Comparison of ENCODE assay signal across 28 mouse cellular contexts in genomic region chr13:31101051-31101450, GRCm38 (mm10).
"Had no signal": no experiment of that assay in that cellular context is flagged by ENCODE, and none has a peak within 500 bp of the region (broad histone marks: within the 10 kb centered on the region; RNA-seq: fewer than 3 reads in every experiment).

No protein-coding gene starts in this region.

- H3K4me1 ChIP-seq: embryonic facial prominence, embryonic 10.5 days; embryonic facial prominence, embryonic 12.5 days; embryonic facial prominence, embryonic 13.5 days; embryonic facial prominence, embryonic 15.5 days; forebrain, embryonic 10.5 days; forebrain, embryonic 12.5 days; forebrain, embryonic 13.5 days; forebrain, embryonic 15.5 days had no signal

- H3K36me3 ChIP-seq: embryonic facial prominence, embryonic 10.5 days; embryonic facial prominence, embryonic 12.5 days; embryonic facial prominence, embryonic 13.5 days; embryonic facial prominence, embryonic 15.5 days; forebrain, embryonic 10.5 days; forebrain, embryonic 12.5 days; forebrain, embryonic 15.5 days had no signal

- H3K4me3 ChIP-seq: embryonic facial prominence, embryonic 10.5 days; embryonic facial prominence, embryonic 12.5 days; embryonic facial prominence, embryonic 13.5 days; embryonic facial prominence, embryonic 15.5 days; erythroblast, embryonic 14.5 days; forebrain, embryonic 10.5 days; forebrain, embryonic 12.5 days; forebrain, embryonic 13.5 days; forebrain, embryonic 15.5 days; gastrocnemius, adult 2 months had no signal

- H3K27ac ChIP-seq: embryonic facial prominence, embryonic 10.5 days; embryonic facial prominence, embryonic 12.5 days; embryonic facial prominence, embryonic 13.5 days; embryonic facial prominence, embryonic 15.5 days; forebrain, embryonic 10.5 days; forebrain, embryonic 12.5 days; forebrain, embryonic 13.5 days; forebrain, embryonic 15.5 days; gastrocnemius, adult 2 months had no signal

- H3K9ac ChIP-seq: embryonic facial prominence, embryonic 12.5 days; embryonic facial prominence, embryonic 13.5 days; embryonic facial prominence, embryonic 15.5 days; forebrain, embryonic 12.5 days; forebrain, embryonic 13.5 days; forebrain, embryonic 15.5 days; forebrain, postnatal 0 days had no signal

- H3K4me2 ChIP-seq: embryonic facial prominence, embryonic 12.5 days; embryonic facial prominence, embryonic 13.5 days; embryonic facial prominence, embryonic 15.5 days; forebrain, embryonic 12.5 days; forebrain, embryonic 13.5 days; forebrain, embryonic 15.5 days had no signal

- DNase-seq: cerebellum, adult 18-20 months; cerebellum, adult 2 months; cerebellum, adult 8-10 months; cerebellum, adult 9-10 months; cerebellum, adult 9-11 months; cerebellum, postnatal 10 days; cerebellum, postnatal 14 days; cerebellum, postnatal 25 days; cerebellum, postnatal 36 days; embryo, embryonic 11 days; forebrain, postnatal 0 days; gastrocnemius, adult 2 months; gastrocnemius, postnatal 10 days; gastrocnemius, postnatal 14 days; gastrocnemius, postnatal 25 days; gastrocnemius, postnatal 36 days; heart, adult 11 months had no signal

- ATAC-seq: forebrain, embryonic 13.5 days; forebrain, embryonic 14.5 days; forebrain, embryonic 15.5 days; forebrain, embryonic 16.5 days; forebrain, postnatal 0 days had no signal

- H3K27me3 ChIP-seq: embryonic facial prominence, embryonic 12.5 days; embryonic facial prominence, embryonic 13.5 days; embryonic facial prominence, embryonic 15.5 days; forebrain, embryonic 12.5 days; forebrain, embryonic 13.5 days; forebrain, embryonic 15.5 days had no signal

- H3K9me3 ChIP-seq: embryonic facial prominence, embryonic 10.5 days; embryonic facial prominence, embryonic 12.5 days; embryonic facial prominence, embryonic 13.5 days; embryonic facial prominence, embryonic 15.5 days; forebrain, embryonic 10.5 days; forebrain, embryonic 12.5 days; forebrain, embryonic 13.5 days; forebrain, embryonic 15.5 days had no signal
